Mouse (Mus musculus) mature B cell (primary cell): ENCODE results near the gene Clmn.
"Not testable (repeated sequence)": the region's sequence is repeated elsewhere in the genome, so short reads cannot be mapped to it uniquely, and the experiment has no call there.

Source experiments
- in situ Hi-C: fragments of 300-500 bp; cut with MboI; formaldehyde crosslinking; loops from 2 replicates; pipeline ENCODE4 v1.14.3; 2019

The Clmn gene

GRCm38 (mm10) chr12:104838462-104838861, 26.4 kb downstream of the Clmn start:
- in situ Hi-C loops = no loop called here

DNA sequence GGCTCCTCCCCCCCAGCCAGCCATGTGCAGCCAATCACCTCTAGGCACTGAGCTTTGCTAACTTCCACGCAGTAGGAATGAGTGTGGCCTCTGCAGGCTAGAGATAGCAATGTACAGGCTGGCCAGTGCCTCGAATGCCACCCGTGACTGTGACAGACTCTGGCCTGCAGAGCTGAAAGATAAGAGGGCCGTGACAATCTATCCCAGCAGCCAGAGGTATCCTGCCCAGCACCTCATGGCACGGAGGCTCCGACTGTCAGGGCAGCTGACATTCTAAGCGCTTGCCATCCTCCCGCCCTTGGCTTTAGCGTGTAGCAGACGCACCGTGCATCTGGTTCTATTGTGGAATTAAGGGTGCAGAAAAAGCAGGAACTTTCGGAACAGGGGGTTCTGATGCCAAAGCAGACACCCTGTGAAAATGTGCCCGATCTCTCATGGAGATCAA, 26.9 kb downstream of the Clmn start:
- in situ Hi-C loops = no loop called here

GRCm38 (mm10) chr12:104837111-104837837, 27.6 kb downstream of the Clmn start:
- in situ Hi-C loops = no loop called here

DNA sequence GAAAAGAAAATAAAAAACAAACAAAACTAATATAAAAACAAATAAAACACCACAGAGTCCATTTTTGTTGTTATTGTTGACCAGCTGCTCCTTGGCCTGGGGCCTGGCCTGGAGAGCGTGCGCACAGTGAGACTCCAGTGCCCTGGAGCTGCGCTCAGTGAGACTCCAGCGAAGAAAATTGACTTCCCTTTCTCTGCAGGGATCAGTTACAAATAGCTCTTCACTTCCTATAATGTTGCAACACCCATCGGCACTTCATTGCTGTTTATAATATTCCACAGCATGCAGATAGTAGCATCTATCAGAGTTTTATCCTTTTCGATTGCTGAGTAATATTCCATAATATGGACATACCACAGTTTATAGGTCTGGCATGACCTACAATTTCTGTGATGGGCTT, 28.6 kb downstream of the Clmn start:
- in situ Hi-C loops = no loop called here

GRCm38 (mm10) chr12:104835369-104836094, 29.3 kb downstream of the Clmn start:
- in situ Hi-C loops = no loop called here

- in situ Hi-C loops = no loop called here
Measured at GRCm38 (mm10) chr12:104834772-104835171, 30.1 kb downstream of the Clmn start.

- in situ Hi-C loops = no loop called here
Measured at GRCm38 (mm10) chr12:104830666-104831435, 34.0 kb downstream of the Clmn start.

- in situ Hi-C loops = no loop called here
Measured at GRCm38 (mm10) chr12:104830283-104830639, 34.6 kb downstream of the Clmn start.

- in situ Hi-C loops = no loop called here
Measured at GRCm38 (mm10) chr12:104829596-104830282, 35.1 kb downstream of the Clmn start.

- in situ Hi-C loops = not testable (repeated sequence)
Measured at GRCm38 (mm10) chr12:104828986-104829385, 35.9 kb downstream of the Clmn start.

- in situ Hi-C loops = no loop called here
Measured at GRCm38 (mm10) chr12:104827721-104828120, 37.2 kb downstream of the Clmn start.

DNA sequence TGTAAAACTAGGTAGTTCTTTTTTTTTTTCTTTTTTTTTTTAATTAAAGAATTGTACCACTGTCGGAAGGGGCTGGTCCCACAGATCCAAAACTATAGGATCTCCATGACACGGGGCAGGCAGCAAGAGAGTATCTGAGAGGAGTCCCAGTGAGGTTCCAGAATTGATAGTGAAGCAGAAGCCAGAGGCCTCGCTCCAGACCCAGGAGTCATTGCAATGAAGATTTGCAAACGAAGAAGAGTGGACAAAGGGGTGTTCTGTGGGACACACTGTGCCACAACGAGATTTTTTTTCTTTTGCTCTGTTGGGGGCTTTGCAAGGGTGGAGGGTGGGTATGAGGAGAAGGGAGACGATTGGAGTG, 40.0 kb downstream of the Clmn start:
- in situ Hi-C loops = no loop called here

GRCm38 (mm10) chr12:104824244-104824906, 40.5 kb downstream of the Clmn start:
- in situ Hi-C loops = no loop called here

DNA sequence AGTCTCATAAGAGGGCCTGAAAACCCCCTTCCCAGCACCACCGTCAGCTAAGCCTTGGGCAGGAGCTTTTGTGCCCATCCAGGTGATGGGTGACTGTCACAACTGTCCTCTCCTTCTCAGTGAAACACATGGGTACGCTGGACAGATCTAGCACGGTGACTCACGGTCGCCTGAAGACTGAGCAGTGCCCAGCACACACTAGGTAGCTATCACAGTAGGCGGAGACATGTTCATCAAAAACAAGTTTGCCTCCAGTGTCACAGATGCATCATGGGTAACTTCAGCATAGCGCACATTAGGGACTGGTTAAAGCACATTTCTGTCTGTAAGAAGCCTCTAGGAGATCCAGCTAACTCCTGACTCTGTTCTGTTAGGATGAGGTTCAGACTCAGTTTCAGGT, 41.2 kb downstream of the Clmn start:
- in situ Hi-C loops = no loop called here

- in situ Hi-C loops = no loop called here
Measured at GRCm38 (mm10) chr12:104822838-104823599, 41.9 kb downstream of the Clmn start.

GRCm38 (mm10) chr12:104822151-104822550, 42.7 kb downstream of the Clmn start:
- in situ Hi-C loops = no loop called here

GRCm38 (mm10) chr12:104820061-104820460, 44.8 kb downstream of the Clmn start:
- in situ Hi-C loops = no loop called here

DNA sequence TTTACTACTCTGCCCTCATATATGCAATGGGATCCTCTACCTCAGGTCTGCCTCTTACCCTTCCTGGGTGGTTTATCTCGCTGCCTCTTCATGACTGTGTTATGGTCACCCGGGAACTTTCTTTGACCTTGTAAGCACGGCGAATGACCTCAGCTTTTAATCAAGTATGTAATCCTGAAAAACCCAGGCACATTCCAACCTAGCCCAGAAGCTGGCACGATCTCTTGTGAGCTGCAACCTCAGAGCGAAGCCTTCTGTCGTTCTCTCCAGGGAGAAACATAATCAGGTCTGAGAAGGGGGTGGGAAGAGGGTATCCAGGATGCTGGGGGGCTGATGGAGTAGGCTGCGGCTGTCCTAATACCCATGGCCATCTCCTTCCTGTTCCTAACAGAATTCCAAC, 45.8 kb downstream of the Clmn start:
- in situ Hi-C loops = no loop called here

- in situ Hi-C loops = no loop called here
Measured at GRCm38 (mm10) chr12:104818057-104818456, 46.8 kb downstream of the Clmn start.

GRCm38 (mm10) chr12:104817172-104817866, 47.6 kb downstream of the Clmn start:
- in situ Hi-C loops = no loop called here
